Mouse (Mus musculus) midbrain, embryonic 15.5 days (tissue): Measurements from ENCODE around the gene Maco1. TPM values are rescaled to one million over a fixed set of nuclear protein-coding genes. Genes with fewer than 3 reads are reported as not detected.

Experiments used
- ATAC-seq: fragments of 200-750 bp; cut with Nextera tagmentation; replicated peaks from 2 replicates; pipeline ENCODE4 v1.8.0; 2017; ENCODE audit warnings: moderate TSS enrichment
- H3K27ac ChIP-seq: fragments of 300-500 bp; sonication (generic); 2 replicates; pipeline ENCODE4 v1.5.1; 2015; ENCODE audit warnings: mild to moderate bottlenecking, inconsistent platforms
- H3K27me3 ChIP-seq: fragments of 300-500 bp; sonication (generic); replicated peaks from 2 replicates; pipeline ENCODE4 v1.6.1; 2015; ENCODE audit warnings: inconsistent platforms
- H3K36me3 ChIP-seq: fragments of 300-500 bp; sonication (generic); replicated peaks from 2 replicates; pipeline ENCODE4 v1.6.1; 2015; ENCODE audit warnings: inconsistent platforms
- H3K4me1 ChIP-seq: fragments of 300-500 bp; sonication (generic); 2 replicates; pipeline ENCODE4 v1.6.1; 2015; ENCODE audit warnings: inconsistent platforms
- H3K4me2 ChIP-seq: fragments of 300-500 bp; sonication (generic); 2 replicates; pipeline ENCODE4 v1.6.1; 2015; ENCODE audit warnings: inconsistent platforms, mild to moderate bottlenecking, moderate library complexity
- H3K4me3 ChIP-seq: fragments of 300-500 bp; sonication (generic); 2 replicates; pipeline ENCODE4 v1.5.1; 2015; ENCODE audit warnings: mild to moderate bottlenecking, inconsistent platforms
- H3K9ac ChIP-seq: fragments of 300-500 bp; sonication (generic); 2 replicates; pipeline ENCODE4 v1.6.1; 2015; ENCODE audit warnings: mild to moderate bottlenecking, inconsistent platforms
- H3K9me3 ChIP-seq: fragments of 300-500 bp; sonication (generic); 2 replicates; pipeline ENCODE4 v1.6.1; 2016; ENCODE audit warnings: inconsistent platforms
- WGBS: fragments of 180-500 bp; shearing (Covaris S2); methylation state at CpG from one replicate; pipeline ENCODE4 v1.1.7; 2015; ENCODE audit warnings: mixed read lengths; 5-methylcytosine and 5-hydroxymethylcytosine counted together
- polyA plus RNA-seq: library from polyadenylated mRNA; unstranded; fragments of >200 nt; fragmentation: Nextera tagmentation; extraction: Ambion mirVana; gene quantifications from 2 replicates; pipeline ENCODE4 v1.2.1, GENCODE M21; 2015

Maco1 gene
- polyA plus RNA-seq, 1 experiment from 2014 or later, result 106 TPM

- H3K36me3 ChIP-seq, result no peaks in the 10 kb centered on the region
- peaks cover 7% of the 10 kb centered on the region for H3K4me1 ChIP-seq
- no peak overlapping the region for H3K4me2 ChIP-seq
- no peaks in the 10 kb centered on the region for H3K9me3 ChIP-seq
- no peak overlapping the region for H3K9ac ChIP-seq
- no peak overlapping the region for H3K4me3 ChIP-seq
- no peak for ATAC-seq
- H3K27ac ChIP-seq, result no peak overlapping the region
- WGBS, result 83% methylated on average over 6 of the region's 6 CpGs
- H3K27me3 ChIP-seq, result peaks cover 8% of the 10 kb centered on the region; the same call in 1 of the 2 replicates
Observed at GRCm38 (mm10) chr4:134762360-134762759, 90.8 kb downstream of the Maco1 start.

GRCm38 (mm10) chr4:134760793-134761201 is 92.3 kb downstream of the Maco1 start:
- H3K9me3 ChIP-seq, result no peaks in the 10 kb centered on the region
- no peak for ATAC-seq
- H3K36me3 ChIP-seq, result no peaks in the 10 kb centered on the region
- H3K9ac ChIP-seq, result no peak overlapping the region
- 0 out of 2 replicates have a peak, but pooled peaks cover 2% of the 10 kb centered on the region for H3K27me3 ChIP-seq
- H3K4me2 ChIP-seq, result no peak overlapping the region
- no peak overlapping the region for H3K27ac ChIP-seq
- H3K4me1 ChIP-seq, result no peaks in the 10 kb centered on the region
- H3K4me3 ChIP-seq, result no peak overlapping the region
- WGBS, result 67% methylated on average over 9 of the region's 9 CpGs

GRCm38 (mm10) chr4:134760281-134760680 is 92.9 kb downstream of the Maco1 start:
- no peaks in the 10 kb centered on the region for H3K27me3 ChIP-seq
- no peak overlapping the region for H3K27ac ChIP-seq
- H3K9ac ChIP-seq, result no peak overlapping the region
- H3K36me3 ChIP-seq, result no peaks in the 10 kb centered on the region
- no peak for ATAC-seq
- no peaks in the 10 kb centered on the region for H3K9me3 ChIP-seq
- H3K4me3 ChIP-seq, result no peak overlapping the region
- WGBS, result 84% methylated on average over 6 of the region's 6 CpGs
- H3K4me2 ChIP-seq, result no peak overlapping the region
- no peaks in the 10 kb centered on the region for H3K4me1 ChIP-seq

- no peak for ATAC-seq
- H3K9me3 ChIP-seq, result no peaks in the 10 kb centered on the region
- WGBS, result 94% methylated on average over 7 of the region's 7 CpGs
Observed at GRCm38 (mm10) chr4:134759564-134759963, 93.6 kb downstream of the Maco1 start.

GRCm38 (mm10) chr4:134758922-134759321 is 94.2 kb downstream of the Maco1 start:
- Histone ChIP-seq H3K9me3 (no peaks in the 10 kb centered on the region), H3K4me1 (peaks cover 6% of the 10 kb centered on the region; the same call in 1 of the 2 replicates)
- 93% methylated on average over 14 of the region's 14 CpGs for WGBS

More at GRCm38 (mm10) chr4:134759564-134759963, 93.6 kb downstream of the Maco1 start:
- H3K27ac ChIP-seq, result no peak overlapping the region
- H3K4me1 ChIP-seq, result peaks cover under 1% of the 10 kb centered on the region; the same call in 1 of the 2 replicates
- no peak overlapping the region for H3K4me3 ChIP-seq
- no peaks in the 10 kb centered on the region for H3K36me3 ChIP-seq
- no peak overlapping the region for H3K9ac ChIP-seq
- no peak overlapping the region for H3K4me2 ChIP-seq
- H3K27me3 ChIP-seq, result no peaks in the 10 kb centered on the region

GRCm38 (mm10) chr4:134758367-134758766 is 94.8 kb downstream of the Maco1 start:
- WGBS, result 95% methylated on average over 4 of the region's 4 CpGs
- Histone ChIP-seq H3K27me3 (no peaks in the 10 kb centered on the region), H3K9me3 (no peaks in the 10 kb centered on the region), H3K4me3 (no peak overlapping the region), H3K27ac (no peak overlapping the region), H3K36me3 (no peaks in the 10 kb centered on the region), H3K4me1 (peaks cover 10% of the 10 kb centered on the region), H3K9ac (no peak overlapping the region), H3K4me2 (no peak overlapping the region)
- ATAC-seq, result no peak

More at GRCm38 (mm10) chr4:134758922-134759321, 94.2 kb downstream of the Maco1 start:
- no peak overlapping the region for H3K9ac ChIP-seq
- H3K27me3 ChIP-seq, result no peaks in the 10 kb centered on the region
- ATAC-seq, result no peak
- no peak overlapping the region for H3K27ac ChIP-seq
- H3K4me2 ChIP-seq, result no peak overlapping the region
- H3K36me3 ChIP-seq, result no peaks in the 10 kb centered on the region
- no peak overlapping the region for H3K4me3 ChIP-seq

GRCm38 (mm10) chr4:134756953-134757352 is 96.2 kb downstream of the Maco1 start:
- Histone ChIP-seq H3K9ac (no peak overlapping the region), H3K36me3 (no peaks in the 10 kb centered on the region), H3K4me1 (peaks cover 10% of the 10 kb centered on the region), H3K4me3 (no peak overlapping the region), H3K27ac (no peak overlapping the region), H3K27me3 (no peaks in the 10 kb centered on the region), H3K4me2 (no peak overlapping the region), H3K9me3 (no peaks in the 10 kb centered on the region)
- WGBS, result 84% methylated on average over 7 of the region's 7 CpGs
- ATAC-seq, result no peak

GRCm38 (mm10) chr4:134754941-134755340 is 98.2 kb downstream of the Maco1 start:
- H3K4me1 ChIP-seq, result peaks cover 10% of the 10 kb centered on the region
- no peaks in the 10 kb centered on the region for H3K36me3 ChIP-seq
- H3K9ac ChIP-seq, result no peak overlapping the region
- no peaks in the 10 kb centered on the region for H3K9me3 ChIP-seq
- H3K27ac ChIP-seq, result no peak overlapping the region
- whole genome bisulfite sequencing, result 83% methylated on average over 13 of the region's 13 CpGs
- H3K4me3 ChIP-seq, result no peak overlapping the region
- H3K4me2 ChIP-seq, result no peak overlapping the region
- H3K27me3 ChIP-seq, result no peaks in the 10 kb centered on the region
- ATAC-seq, result no peak

GRCm38 (mm10) chr4:134754371-134754770 is 98.8 kb downstream of the Maco1 start:
- H3K36me3 ChIP-seq, result no peaks in the 10 kb centered on the region
- WGBS, result 54% methylated on average over 10 of the region's 10 CpGs
- H3K4me2 ChIP-seq, result no peak overlapping the region
- H3K9ac ChIP-seq, result no peak overlapping the region
- ATAC-seq, result no peak
- H3K27ac ChIP-seq, result no peak overlapping the region
- H3K4me1 ChIP-seq, result peaks cover 10% of the 10 kb centered on the region
- H3K4me3 ChIP-seq, result no peak overlapping the region
- H3K9me3 ChIP-seq, result no peaks in the 10 kb centered on the region
- no peaks in the 10 kb centered on the region for H3K27me3 ChIP-seq

GRCm38 (mm10) chr4:134753516-134754261 is 99.5 kb downstream of the Maco1 start:
- WGBS, result 24% methylated on average over 17 of the region's 17 CpGs
- Histone ChIP-seq H3K9ac (no peak overlapping the region), H3K27ac (no peak overlapping the region), H3K4me1 (peaks cover 10% of the 10 kb centered on the region), H3K27me3 (no peaks in the 10 kb centered on the region), H3K4me3 (no peak overlapping the region), H3K9me3 (no peaks in the 10 kb centered on the region), H3K4me2 (no peak overlapping the region), H3K36me3 (no peaks in the 10 kb centered on the region)
- no peak for ATAC-seq

GRCm38 (mm10) chr4:134752911-134753426 is 100.2 kb downstream of the Maco1 start:
- no peaks in the 10 kb centered on the region for H3K36me3 ChIP-seq
- no peaks in the 10 kb centered on the region for H3K9me3 ChIP-seq
- 46% methylated on average over 11 of the region's 11 CpGs for WGBS
- H3K4me2 ChIP-seq, result no peak overlapping the region
- H3K4me3 ChIP-seq, result no peak overlapping the region
- ATAC-seq, result no peak
- H3K27me3 ChIP-seq, result no peaks in the 10 kb centered on the region
- H3K9ac ChIP-seq, result no peak overlapping the region
- no peak overlapping the region for H3K27ac ChIP-seq
- H3K4me1 ChIP-seq, result peaks cover 10% of the 10 kb centered on the region
